Mouse (Mus musculus) right cerebral cortex, postnatal 4 days (tissue): ENCODE results near the gene Stk33.

Experiments used
- DNase-seq: peaks from one replicate; pipeline ENCODE4 v3.0.0-alpha.2; 2022

The Stk33 gene

GRCm38 (mm10) chr7:109347241-109347640 is 91.6 kb downstream of the Stk33 start:
- no peak for DNase-seq

DNA sequence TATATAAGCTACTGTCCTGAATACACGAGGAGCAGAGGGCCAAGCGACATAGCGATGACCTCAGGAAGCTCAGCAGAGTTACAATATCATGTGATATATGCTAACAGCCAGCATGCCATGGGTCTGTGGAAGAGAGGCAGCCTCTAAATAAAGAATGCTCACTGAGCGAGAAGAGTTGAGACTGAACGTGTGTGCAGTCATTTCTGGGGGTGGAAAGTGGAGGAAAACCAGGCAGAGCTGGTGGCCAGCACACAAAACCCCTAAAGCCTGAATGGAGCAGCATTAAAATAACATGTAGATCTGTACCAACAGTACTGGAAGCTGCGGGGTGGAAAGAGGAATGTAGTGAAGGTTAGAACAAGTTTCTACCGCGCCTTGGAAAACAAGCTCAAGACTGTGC is 107.2 kb downstream of the Stk33 start:
- no peak for DNase-seq

GRCm38 (mm10) chr7:109328772-109329171 is 110.1 kb downstream of the Stk33 start:
- no peak for DNase-seq

GRCm38 (mm10) chr7:109326813-109327212 is 112.1 kb downstream of the Stk33 start:
- no peak for DNase-seq

GRCm38 (mm10) chr7:109325731-109326130 is 113.2 kb downstream of the Stk33 start:
- no peak for DNase-seq

DNA sequence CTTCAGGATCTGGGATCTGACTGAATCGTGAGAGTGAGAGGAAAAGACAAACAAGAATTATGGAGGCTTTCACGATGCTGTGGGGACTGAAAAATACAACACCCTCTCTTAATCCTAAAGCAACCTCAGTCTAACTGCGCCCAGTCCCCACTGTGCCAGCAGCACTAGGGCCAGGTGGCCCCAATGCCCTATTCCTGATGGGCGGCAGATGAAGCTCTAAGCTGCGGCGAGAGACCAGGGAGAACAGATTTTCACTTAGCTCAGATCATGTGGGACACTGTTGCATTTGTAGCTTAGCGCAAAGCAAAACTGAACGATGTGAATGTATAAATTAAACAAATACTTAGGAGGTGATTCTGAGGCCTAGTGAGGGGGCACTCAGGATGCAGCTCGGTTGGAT is 113.7 kb downstream of the Stk33 start:
- DNase-seq = no peak

DNA sequence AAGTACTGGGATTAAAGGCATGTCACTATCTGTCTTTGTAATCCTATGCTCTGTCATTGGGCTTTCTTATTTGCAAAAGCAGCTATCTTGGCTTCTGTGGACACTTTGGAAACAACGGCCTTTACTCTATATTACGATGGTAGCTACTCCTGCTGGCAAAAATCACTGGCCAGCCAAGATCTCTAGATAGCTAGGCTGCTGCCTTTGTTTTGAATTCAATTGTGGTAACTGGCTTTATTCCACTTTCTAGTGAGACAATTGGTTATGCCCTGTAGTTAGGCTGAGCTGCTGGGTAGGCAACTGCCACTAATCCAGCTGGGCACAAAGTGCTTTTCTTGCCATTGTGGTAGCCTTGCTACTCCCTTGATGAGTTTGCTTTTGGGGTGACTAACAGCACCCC is 129.4 kb downstream of the Stk33 start:
- no peak for DNase-seq

DNA sequence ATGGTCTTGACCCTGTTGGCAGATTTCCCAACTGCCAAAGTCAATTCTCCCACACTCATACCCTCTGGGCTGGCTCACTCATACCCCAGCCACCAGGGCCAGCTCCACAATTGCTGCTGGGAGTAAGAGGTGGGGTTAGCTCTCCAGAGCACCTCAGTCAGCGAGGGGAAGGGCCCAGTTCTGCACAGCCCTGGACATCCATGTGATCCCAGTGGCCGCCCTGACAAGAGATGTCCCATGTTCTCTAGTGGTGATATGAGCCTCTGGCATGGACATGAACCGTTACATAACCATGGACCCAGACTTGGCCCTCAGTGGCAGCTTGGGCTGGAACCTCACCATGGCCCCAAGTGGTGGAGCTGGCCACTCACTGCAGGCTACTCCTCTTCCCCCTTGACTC is 143.1 kb downstream of the Stk33 start:
- no peak for DNase-seq

- no peak for DNase-seq
Observed at GRCm38 (mm10) chr7:109295351-109295750, 143.5 kb downstream of the Stk33 start.

DNA sequence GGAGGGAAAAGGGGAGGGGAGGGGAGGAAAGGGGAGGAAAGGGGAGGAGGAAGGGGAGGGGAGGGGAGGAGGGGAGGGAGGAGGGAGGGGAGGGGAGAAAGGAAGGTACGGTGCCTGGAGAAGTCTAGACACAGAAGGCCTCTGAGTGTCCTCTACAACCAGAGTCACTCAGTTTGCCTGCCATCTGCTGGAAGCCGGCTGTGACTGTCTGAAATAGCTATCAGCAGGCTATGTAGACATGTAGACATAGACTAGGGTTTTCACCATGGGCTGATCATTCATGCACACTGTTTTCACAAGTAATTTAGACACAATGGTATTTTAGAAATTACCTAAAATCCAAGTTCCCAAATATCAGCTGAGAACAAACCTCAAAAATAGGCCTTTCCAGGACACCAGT is 148.4 kb downstream of the Stk33 start:
- no peak for DNase-seq

DNA sequence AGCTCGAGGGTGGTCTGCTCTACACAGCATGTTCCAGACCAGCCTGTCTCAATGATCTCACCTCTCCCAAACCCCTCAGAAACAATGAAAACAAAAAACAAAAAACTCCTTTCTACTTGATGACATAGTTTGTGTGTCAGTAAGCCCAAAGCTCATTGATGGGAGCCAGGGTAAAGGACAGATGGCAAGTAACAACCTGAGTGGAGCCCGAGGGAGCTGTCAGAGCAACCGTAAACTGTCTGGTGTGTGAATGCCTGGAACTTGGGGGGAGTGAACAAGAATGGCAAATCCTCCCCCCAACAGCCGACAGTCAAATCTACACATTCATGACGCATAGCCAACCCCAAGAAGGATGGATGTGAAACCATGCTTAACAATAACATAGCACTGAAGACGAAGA is 149.8 kb downstream of the Stk33 start:
- no peak for DNase-seq

DNA sequence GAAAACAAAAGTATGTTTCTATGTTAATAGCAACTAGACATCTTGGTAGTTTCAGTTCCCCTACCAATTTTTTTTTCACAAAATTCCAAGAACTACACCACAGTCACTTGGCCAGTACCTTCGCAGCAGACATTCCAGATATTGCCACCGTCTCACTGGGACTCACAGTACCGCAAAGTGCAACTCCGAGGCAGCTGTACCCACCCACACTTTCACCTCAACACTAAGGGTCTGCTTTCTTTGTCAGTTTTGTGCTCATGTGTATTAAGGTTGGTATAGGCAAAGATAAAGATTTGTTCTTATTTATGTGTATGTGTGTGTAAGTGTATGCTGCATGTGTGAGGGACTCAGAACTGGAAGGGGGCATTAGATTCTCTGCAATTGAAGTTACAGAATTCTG is 156.8 kb downstream of the Stk33 start:
- no peak for DNase-seq

DNA sequence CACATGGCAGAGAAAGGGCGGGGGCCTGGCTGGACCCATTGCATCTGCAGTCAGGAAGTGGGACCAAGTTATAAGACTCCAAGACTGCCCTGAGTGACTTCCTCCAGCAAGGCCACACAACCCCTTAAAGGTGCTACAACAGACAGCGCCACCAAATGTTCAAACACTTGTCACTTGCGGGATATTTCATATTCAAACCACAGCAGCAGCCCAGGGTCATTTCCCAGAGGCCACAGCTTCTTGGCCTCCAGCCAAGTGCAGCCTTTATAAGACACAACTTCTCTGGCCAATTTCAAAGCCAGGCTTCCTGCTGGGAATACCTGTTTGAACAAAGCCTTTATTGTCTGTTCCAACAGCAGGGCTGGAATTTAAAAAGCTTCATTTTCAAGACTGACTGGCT is 162.3 kb downstream of the Stk33 start:
- DNase-seq = no peak

GRCm38 (mm10) chr7:109275901-109276300 is 163.0 kb downstream of the Stk33 start:
- DNase-seq = no peak

- DNase-seq = no peak
Observed at GRCm38 (mm10) chr7:109275151-109275550, 163.7 kb downstream of the Stk33 start.

DNA sequence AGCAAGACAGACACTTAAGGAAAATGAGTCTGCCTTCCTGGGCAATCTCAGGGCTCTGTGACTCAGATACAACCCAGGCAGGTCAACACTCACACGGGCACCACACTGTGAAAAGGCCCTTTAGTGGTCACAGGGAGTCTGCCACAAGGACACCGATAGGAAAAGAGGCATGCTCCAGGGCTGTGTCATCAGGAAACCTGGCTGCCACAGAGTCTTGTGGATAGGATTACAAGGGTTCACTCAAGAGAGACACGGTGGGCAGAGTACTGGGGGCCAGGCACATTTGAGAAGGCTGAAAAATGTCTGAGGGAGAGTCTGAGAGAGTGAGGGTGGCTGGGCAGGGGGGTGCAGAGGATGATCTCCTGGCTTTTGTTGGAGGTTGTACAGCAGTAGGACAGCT is 164.6 kb downstream of the Stk33 start:
- DNase-seq = no peak

GRCm38 (mm10) chr7:109269046-109269445 is 169.8 kb downstream of the Stk33 start:
- DNase-seq = peak; percentile 46

DNA sequence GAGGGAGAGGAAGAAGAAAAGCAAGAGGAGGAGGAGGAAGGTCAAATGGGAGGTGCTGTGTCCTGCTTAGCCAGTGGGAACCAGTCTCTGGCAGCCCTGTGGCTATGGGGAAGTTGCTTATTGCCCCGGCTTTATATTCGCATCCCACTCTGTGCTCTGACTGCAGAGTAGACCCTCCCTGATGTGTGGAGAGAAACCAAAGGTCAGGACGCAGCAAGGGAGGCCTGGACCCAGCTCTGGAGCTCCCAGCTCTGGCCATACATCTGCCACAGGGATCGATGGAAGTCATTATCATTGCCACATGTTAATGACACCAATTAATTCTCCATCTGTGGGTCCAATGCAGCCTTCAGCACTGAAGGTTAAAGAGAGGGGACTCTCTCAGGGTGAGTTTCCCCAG is 171.5 kb downstream of the Stk33 start:
- DNase-seq = no peak

DNA sequence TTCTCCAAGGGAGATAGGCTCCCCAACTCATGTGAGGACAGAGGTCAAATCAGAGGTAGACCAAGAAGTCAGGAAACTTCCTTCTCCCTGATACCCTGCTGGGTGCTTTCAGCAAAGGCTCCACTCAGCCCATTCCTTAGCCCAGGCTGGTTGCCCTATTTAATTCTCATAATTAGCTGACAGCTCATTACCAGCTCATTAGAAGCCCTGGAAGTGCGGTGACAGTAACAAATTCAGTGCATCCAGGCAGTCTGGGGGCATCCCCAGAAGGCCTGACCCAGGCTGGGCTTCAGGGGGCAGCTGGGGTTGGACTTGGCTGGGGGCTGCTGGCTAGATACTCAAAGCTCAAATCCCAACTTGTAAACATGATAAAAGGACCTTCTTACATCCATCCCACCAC is 172.7 kb downstream of the Stk33 start:
- no peak for DNase-seq

DNA sequence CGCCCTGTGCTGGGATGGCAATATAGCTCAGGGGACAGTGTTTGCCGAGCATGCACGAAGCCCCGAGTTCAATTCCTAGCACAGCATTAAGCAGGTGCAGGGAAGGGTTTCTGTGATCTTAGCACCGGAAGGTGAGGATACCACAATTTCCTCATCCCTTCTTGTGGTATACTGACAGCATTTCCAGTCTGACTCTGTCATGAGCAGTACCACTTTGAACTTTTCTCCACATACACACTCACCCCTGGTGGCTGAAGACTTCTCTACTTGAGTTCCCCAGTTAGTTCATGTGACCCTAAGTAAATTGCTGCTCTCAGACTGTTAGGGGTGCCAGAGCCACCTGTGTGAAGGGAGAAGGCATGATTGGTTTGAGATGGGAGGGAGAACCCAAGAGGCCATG is 173.3 kb downstream of the Stk33 start:
- no peak for DNase-seq

- DNase-seq = peak; percentile 69
Observed at GRCm38 (mm10) chr7:109255506-109256352, 183.2 kb downstream of the Stk33 start.

DNA sequence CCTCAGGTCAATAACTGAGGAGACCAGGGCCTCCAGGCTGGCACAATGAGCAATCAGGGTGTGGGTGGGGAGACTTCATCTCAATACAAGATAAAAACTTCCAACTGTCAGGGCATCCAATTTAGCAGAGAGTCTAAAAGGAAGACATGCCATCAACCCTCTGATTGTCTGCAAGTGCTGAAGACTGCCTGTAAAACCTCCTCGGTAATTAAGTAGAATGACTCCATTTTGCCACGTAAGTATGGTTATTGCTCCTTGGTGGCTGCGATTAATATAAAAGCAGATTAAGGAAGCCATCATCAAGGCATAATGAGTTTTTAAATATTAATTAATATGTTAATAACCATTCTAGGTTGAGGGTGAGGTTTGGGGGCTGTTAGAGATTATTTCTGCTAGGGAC is 187.5 kb downstream of the Stk33 start:
- no peak for DNase-seq

GRCm38 (mm10) chr7:109244776-109245175 is 194.1 kb downstream of the Stk33 start:
- no peak for DNase-seq

GRCm38 (mm10) chr7:109241313-109241712 is 197.6 kb downstream of the Stk33 start:
- DNase-seq = no peak

- DNase-seq = no peak
Observed at GRCm38 (mm10) chr7:109239346-109239745, 199.5 kb downstream of the Stk33 start.
